Comparison of ENCODE assay signal across 8 mouse cellular contexts in the genomic region with DNA sequence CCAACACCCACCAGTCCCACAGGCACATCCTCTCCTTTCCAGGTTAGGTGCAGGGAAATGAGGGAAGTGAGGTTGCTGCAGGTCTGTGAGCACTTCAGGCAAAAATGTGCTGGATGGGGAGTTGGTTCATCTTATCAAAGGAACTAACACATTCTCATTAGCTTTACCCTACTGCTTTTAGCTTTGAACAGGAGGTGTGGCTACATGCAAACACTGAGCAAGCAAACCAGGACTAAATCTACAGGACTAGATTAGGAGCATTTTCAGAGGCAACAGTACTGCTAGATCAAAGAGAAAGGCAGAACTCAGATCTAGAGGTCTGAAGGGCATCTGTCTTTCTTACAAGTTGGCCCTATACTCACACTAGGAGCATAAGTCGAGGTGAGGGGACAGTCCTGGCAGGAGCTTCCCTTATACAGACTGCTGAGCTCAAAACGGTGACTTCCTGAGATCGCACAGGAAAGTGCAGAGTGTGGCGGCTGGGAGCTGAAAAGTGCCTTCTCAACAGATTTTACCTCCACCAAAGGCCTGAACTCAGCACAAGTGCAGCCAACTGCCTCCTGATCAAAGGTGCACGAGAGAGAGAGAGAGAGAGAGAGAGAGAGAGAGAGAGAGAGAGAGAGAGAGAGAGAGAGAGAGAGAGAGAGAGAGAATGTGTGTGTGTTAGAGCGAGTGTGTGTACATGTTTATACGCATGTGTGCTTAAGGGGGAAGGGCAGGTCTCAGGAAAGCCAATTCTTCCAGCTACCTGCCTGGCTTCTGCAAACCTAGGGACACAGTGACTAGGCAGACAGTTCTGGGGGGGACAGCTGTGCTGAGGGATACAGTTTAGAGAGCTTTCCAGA. TPM values are rescaled to one million over a fixed set of nuclear protein-coding genes. Genes with fewer than 3 reads are reported as not detected.
A peak's percentile ranks its signal among the peaks of the same experiment; 100 is the strongest.
DNase-seq lines count a peak whose midpoint lies in the region; ATAC-seq lines count a peak whose summit lies in the region.

No protein-coding gene starts in this region.

- H3K27me3 ChIP-seq in megakaryocyte, embryonic 14.5 days (replicated peaks): no peaks in the 10 kb centered on the region
- H3K27me3 ChIP-seq in embryonic facial prominence, embryonic 14.5 days (replicated peaks; ENCODE audit: control insufficient read depth, insufficient read depth, low read length): no peaks in the 10 kb centered on the region
- no peaks in the 10 kb centered on the region for H3K27me3 ChIP-seq in midbrain, embryonic 14.5 days (ENCODE audit: control insufficient read depth, insufficient read depth, low read length)

- peaks cover 33% of the 10 kb centered on the region for H3K36me3 ChIP-seq in megakaryocyte, embryonic 14.5 days (replicated peaks; ENCODE audit: low read length)
- H3K36me3 ChIP-seq in embryonic facial prominence, embryonic 14.5 days (ENCODE audit: control insufficient read depth, insufficient read depth, low read length): peaks cover 27% of the 10 kb centered on the region
- peaks cover 28% of the 10 kb centered on the region for H3K36me3 ChIP-seq in midbrain, embryonic 14.5 days (ENCODE audit: control insufficient read depth, insufficient read depth, low read length)

- H3K4me2 ChIP-seq in embryonic facial prominence, embryonic 14.5 days (ENCODE audit: low read depth, low read length): peak overlapping the region; percentile 90
- peak overlapping the region; percentile 90; the same call in 1 of the 2 replicates for H3K4me2 ChIP-seq in midbrain, embryonic 14.5 days (ENCODE audit: low read length)

- no peak for ATAC-seq in megakaryocyte, adult 5-6 weeks (ENCODE audit: poor library complexity, severe bottlenecking)
- no peak for ATAC-seq in embryonic facial prominence, embryonic 14.5 days (ENCODE audit: low read depth)
- ATAC-seq in midbrain, embryonic 14.5 days (ENCODE audit: low FRiP score, low TSS enrichment): no peak

- H3K9ac ChIP-seq in embryonic facial prominence, embryonic 14.5 days (ENCODE audit: low read depth, low read length): peak overlapping the region; percentile 32
- H3K9ac ChIP-seq in midbrain, embryonic 14.5 days (replicated peaks; ENCODE audit: low read length): peak overlapping the region; percentile 23; the same call in 1 of the 2 replicates

- H3K9me3 ChIP-seq in megakaryocyte, embryonic 14.5 days: no peaks in the 10 kb centered on the region
- no peaks in the 10 kb centered on the region for H3K9me3 ChIP-seq in embryonic facial prominence, embryonic 14.5 days (ENCODE audit: control insufficient read depth, low read length)
- no peaks in the 10 kb centered on the region for H3K9me3 ChIP-seq in midbrain, embryonic 14.5 days (ENCODE audit: control insufficient read depth, low read length)

- no peak for DNase-seq in embryonic facial prominence, embryonic 14.5 days (ENCODE audit: low spot score)
- DNase-seq in kidney, adult 8-10 months: peak; percentile 75 to 77
- no peak for DNase-seq in midbrain, embryonic 14.5 days
- DNase-seq in adrenal gland, adult 2 months: no peak
- DNase-seq in ovary, postnatal 36 days (ENCODE audit: low spot score): no peak
- no peak for DNase-seq in embryo, embryonic 11 days

- no peak overlapping the region for H3K27ac ChIP-seq in embryonic facial prominence, embryonic 14.5 days (replicated peaks; ENCODE audit: low read depth, low read length)
- H3K27ac ChIP-seq in midbrain, embryonic 14.5 days (replicated peaks; ENCODE audit: low read depth, low read length): no peak overlapping the region

- H3K4me1 ChIP-seq in megakaryocyte, embryonic 14.5 days: peaks cover 78% of the 10 kb centered on the region
- H3K4me1 ChIP-seq in embryonic facial prominence, embryonic 14.5 days (ENCODE audit: control insufficient read depth, insufficient read depth, low read length): peaks cover 16% of the 10 kb centered on the region
- H3K4me1 ChIP-seq in midbrain, embryonic 14.5 days (ENCODE audit: control insufficient read depth, insufficient read depth, low read length): peaks cover 11% of the 10 kb centered on the region

- WGBS in embryonic facial prominence, embryonic 14.5 days: 43% methylated on average over 7 of the region's 7 CpGs
- 38% methylated on average over 7 of the region's 7 CpGs for WGBS in midbrain, embryonic 14.5 days

- peak overlapping the region; percentile 93 for H3K4me3 ChIP-seq in megakaryocyte, embryonic 14.5 days (replicated peaks)
- peak overlapping the region; percentile 95; the same call in 1 of the 2 replicates for H3K4me3 ChIP-seq in embryonic facial prominence, embryonic 14.5 days (ENCODE audit: low read depth, low read length)
- H3K4me3 ChIP-seq in midbrain, embryonic 14.5 days (replicated peaks; ENCODE audit: low read depth, low read length): peak overlapping the region; percentile 87; the same call in 1 of the 2 replicates

RNA-seq across cellular contexts. Expression of a gene that starts 2.3 kb away (rescaled TPM):
- polyA plus RNA-seq in megakaryocyte, embryonic 14.5 days (2012; ENCODE audit: insufficient read depth, low replicate concordance): 59.5 and 102 TPM in 2 replicates
- total RNA-seq in megakaryocyte, adult 5-6 weeks (2015): 23.1 and 23.8 TPM in 2 replicates
- total RNA-seq in megakaryocyte, adult 5-6 weeks (2017): 58.7 and 68.0 TPM in 2 replicates
- 26.3 and 26.8 TPM in 2 replicates for polyA plus RNA-seq in embryonic facial prominence, embryonic 14.5 days (2014; fragmentation: Nextera tagmentation; extraction: Ambion mirVana)
- 37.4 and 42.5 TPM in 2 replicates for polyA plus RNA-seq in midbrain, embryonic 14.5 days (2014; fragmentation: Nextera tagmentation; extraction: Ambion mirVana)
- total RNA-seq in adrenal gland, adult 2 months (2021): 10 to 100 TPM; 48.1 to 60.7 TPM
- 54.3 and 66.9 TPM in 2 replicates for polyA plus RNA-seq in adrenal gland, adult 2 months (2012; rRNA removed)

RNA-seq across cellular contexts. Expression of a gene that starts 6.1 kb away (rescaled TPM):
- polyA plus RNA-seq in megakaryocyte, embryonic 14.5 days (2012; ENCODE audit: insufficient read depth, low replicate concordance): 275 and 278 TPM in 2 replicates
- 51.4 and 53.6 TPM in 2 replicates for total RNA-seq in megakaryocyte, adult 5-6 weeks (2015)
- 119 and 121 TPM in 2 replicates for total RNA-seq in megakaryocyte, adult 5-6 weeks (2017)
- 21.8 and 23.0 TPM in 2 replicates for polyA plus RNA-seq in embryonic facial prominence, embryonic 14.5 days (2014; fragmentation: Nextera tagmentation; extraction: Ambion mirVana)
- polyA plus RNA-seq in midbrain, embryonic 14.5 days (2014; fragmentation: Nextera tagmentation; extraction: Ambion mirVana): 38.4 and 39.5 TPM in 2 replicates
- 10 to 100 TPM; 54.2 to 69.5 TPM for total RNA-seq in adrenal gland, adult 2 months (2021)
- 109 and 128 TPM in 2 replicates for polyA plus RNA-seq in adrenal gland, adult 2 months (2012; rRNA removed)

RNA-seq across cellular contexts. Expression of a gene that starts 12.5 kb away (rescaled TPM):
- 3.6 and 7.7 TPM in 2 replicates for polyA plus RNA-seq in megakaryocyte, embryonic 14.5 days (2012; ENCODE audit: insufficient read depth, low replicate concordance)
- total RNA-seq in megakaryocyte, adult 5-6 weeks (2015): 3.5 and 3.7 TPM in 2 replicates
- 2.9 TPM in 2 replicates for total RNA-seq in megakaryocyte, adult 5-6 weeks (2017)
- polyA plus RNA-seq in embryonic facial prominence, embryonic 14.5 days (2014; fragmentation: Nextera tagmentation; extraction: Ambion mirVana): 56.7 and 64.7 TPM in 2 replicates
- 17.0 and 18.5 TPM in 2 replicates for polyA plus RNA-seq in midbrain, embryonic 14.5 days (2014; fragmentation: Nextera tagmentation; extraction: Ambion mirVana)
- total RNA-seq in adrenal gland, adult 2 months (2021): 1 to 10 TPM; 1.0 to 1.9 TPM
- polyA plus RNA-seq in adrenal gland, adult 2 months (2012; rRNA removed): 3.5 and 3.6 TPM in 2 replicates

RNA-seq across cellular contexts. Expression of a gene that starts 13.4 kb away (rescaled TPM):
- 143 and 168 TPM in 2 replicates for polyA plus RNA-seq in megakaryocyte, embryonic 14.5 days (2012; ENCODE audit: insufficient read depth, low replicate concordance)
- 11.8 and 13.3 TPM in 2 replicates for total RNA-seq in megakaryocyte, adult 5-6 weeks (2015)
- 17.3 and 22.6 TPM in 2 replicates for total RNA-seq in megakaryocyte, adult 5-6 weeks (2017)
- polyA plus RNA-seq in embryonic facial prominence, embryonic 14.5 days (2014; fragmentation: Nextera tagmentation; extraction: Ambion mirVana): 88.8 and 97.5 TPM in 2 replicates
- 148 and 181 TPM in 2 replicates for polyA plus RNA-seq in midbrain, embryonic 14.5 days (2014; fragmentation: Nextera tagmentation; extraction: Ambion mirVana)
- 100 to 1,000 TPM; 201 to 344 TPM for total RNA-seq in adrenal gland, adult 2 months (2021)
- 460 and 610 TPM in 2 replicates for polyA plus RNA-seq in adrenal gland, adult 2 months (2012; rRNA removed)

RNA-seq across cellular contexts. Expression of a gene that starts 16.9 kb away (rescaled TPM):
- polyA plus RNA-seq in megakaryocyte, embryonic 14.5 days (2012; ENCODE audit: insufficient read depth, low replicate concordance): 0.44 TPM in 1 of 2 replicates, not detected in the other
- not detected in 2 replicates for total RNA-seq in megakaryocyte, adult 5-6 weeks (2015)
- not detected in 2 replicates for total RNA-seq in megakaryocyte, adult 5-6 weeks (2017)
- 3.4 and 3.6 TPM in 2 replicates for polyA plus RNA-seq in embryonic facial prominence, embryonic 14.5 days (2014; fragmentation: Nextera tagmentation; extraction: Ambion mirVana)
- polyA plus RNA-seq in midbrain, embryonic 14.5 days (2014; fragmentation: Nextera tagmentation; extraction: Ambion mirVana): 0.51 and 1.5 TPM in 2 replicates
- 1 to 10 TPM in 1 of 2 experiments, not detected in 1; 1.0 TPM for total RNA-seq in adrenal gland, adult 2 months (2021)
- 0.11 and 0.59 TPM in 2 replicates for polyA plus RNA-seq in adrenal gland, adult 2 months (2012; rRNA removed)

Comparison
In these comparisons a context has a peak if more than half of its experiments do, and no peak if none do; other contexts are left out.
1. DNase-seq: peak in kidney, adult 8-10 months (2 of 2); none in embryonic facial prominence, embryonic 14.5 days (single experiment), midbrain, embryonic 14.5 days (single experiment), adrenal gland, adult 2 months (single experiment), ovary, postnatal 36 days (single experiment) and embryo, embryonic 11 days (single experiment).
2. Peak in every context shown above with its lines, with median percentiles within 50 percentile points of each other: H3K4me3 ChIP-seq.